Mouse (Mus musculus): Measurements from ENCODE around the gene Psmb8. TPM values are rescaled to one million over a fixed set of nuclear protein-coding genes. Genes with fewer than 3 reads are reported as not detected.
A peak's percentile ranks its signal among the peaks of the same experiment; 100 is the strongest.

Gene Psmb8
- total and polyA plus RNA-seq, 2 experiments from 2014 or later = 2.8 to 4.2 TPM

DNA sequence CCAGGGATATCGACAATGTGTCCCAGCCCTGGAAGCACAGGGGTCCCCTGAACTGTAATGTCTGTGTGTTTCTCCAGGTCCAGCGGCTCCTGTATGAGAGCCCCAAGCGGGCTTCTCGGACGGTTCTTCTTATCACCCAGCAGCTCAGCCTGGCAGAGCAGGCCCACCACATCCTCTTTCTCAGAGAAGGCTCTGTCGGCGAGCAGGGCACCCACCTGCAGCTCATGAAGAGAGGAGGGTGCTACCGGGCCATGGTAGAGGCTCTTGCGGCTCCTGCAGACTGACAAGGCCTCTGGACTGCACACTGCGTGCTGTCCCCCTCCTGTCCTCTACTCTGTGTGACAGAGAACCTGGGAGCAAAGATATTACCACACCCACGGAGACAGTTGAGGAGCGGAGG is 1.0 kb upstream of the Psmb8 start:
- TF ChIP-seq CTCF (IDR thresholded peaks at IDR 0.05) = no peak
- H3K36me3 ChIP-seq (ENCODE audit: insufficient read depth, low read length) = no peaks in the 10 kb centered on the region
- H3K4me3 ChIP-seq (ENCODE audit: low read depth, low read length) = no peak overlapping the region
- no peak overlapping the region for H3K27ac ChIP-seq (ENCODE audit: low read depth, low read length)
- ATAC-seq (ENCODE audit: low FRiP score) (no peak), DNase-seq (ENCODE audit: low spot score) (no peak)
- no peak overlapping the region for H3K4me2 ChIP-seq (ENCODE audit: low read depth, low read length, poor library complexity, severe bottlenecking)
- no peaks in the 10 kb centered on the region for H3K9me3 ChIP-seq (ENCODE audit: low read length)
- H3K4me1 ChIP-seq (ENCODE audit: insufficient read depth, low read length) = no peaks in the 10 kb centered on the region
- no peak overlapping the region for H3K9ac ChIP-seq (replicated peaks; ENCODE audit: low read length, poor library complexity, severe bottlenecking)
- WGBS = 35% methylated on average over 12 of the region's 12 CpGs
- H3K27me3 ChIP-seq (ENCODE audit: insufficient read depth, low read length) = peaks cover 49% of the 10 kb centered on the region

GRCm38 (mm10) chr17:34197904-34198520 is 491 bp downstream of the Psmb8 start:
- Histone ChIP-seq H3K36me3 (ENCODE audit: insufficient read depth, low read length) (no peaks in the 10 kb centered on the region), H3K27me3 (ENCODE audit: insufficient read depth, low read length) (peaks cover 34% of the 10 kb centered on the region), H3K4me2 (ENCODE audit: low read depth, low read length, poor library complexity, severe bottlenecking) (peak overlapping the region; percentile 82), H3K4me1 (ENCODE audit: insufficient read depth, low read length) (no peaks in the 10 kb centered on the region), H3K27ac (ENCODE audit: low read depth, low read length) (no peak overlapping the region), H3K9ac (replicated peaks; ENCODE audit: low read length, poor library complexity, severe bottlenecking) (no peak overlapping the region), H3K4me3 (ENCODE audit: low read depth, low read length) (peak overlapping the region; percentile 43), H3K9me3 (ENCODE audit: low read length) (no peaks in the 10 kb centered on the region)
- peak; percentile 39; the same call in 1 of the 2 replicates for ATAC-seq (ENCODE audit: low FRiP score)
- DNase-seq (ENCODE audit: low spot score) = no peak
- 1% methylated on average over 32 of the region's 32 CpGs for WGBS
- no peak for TF ChIP-seq CTCF (IDR thresholded peaks at IDR 0.05)

- peaks cover 31% of the 10 kb centered on the region for H3K27me3 ChIP-seq (ENCODE audit: insufficient read depth, low read length)
- DNase-seq (ENCODE audit: low spot score) = no peak
- ATAC-seq (ENCODE audit: low FRiP score) = no peak
Measured at GRCm38 (mm10) chr17:34198521-34198912, 996 bp downstream of the Psmb8 start.

DNA sequence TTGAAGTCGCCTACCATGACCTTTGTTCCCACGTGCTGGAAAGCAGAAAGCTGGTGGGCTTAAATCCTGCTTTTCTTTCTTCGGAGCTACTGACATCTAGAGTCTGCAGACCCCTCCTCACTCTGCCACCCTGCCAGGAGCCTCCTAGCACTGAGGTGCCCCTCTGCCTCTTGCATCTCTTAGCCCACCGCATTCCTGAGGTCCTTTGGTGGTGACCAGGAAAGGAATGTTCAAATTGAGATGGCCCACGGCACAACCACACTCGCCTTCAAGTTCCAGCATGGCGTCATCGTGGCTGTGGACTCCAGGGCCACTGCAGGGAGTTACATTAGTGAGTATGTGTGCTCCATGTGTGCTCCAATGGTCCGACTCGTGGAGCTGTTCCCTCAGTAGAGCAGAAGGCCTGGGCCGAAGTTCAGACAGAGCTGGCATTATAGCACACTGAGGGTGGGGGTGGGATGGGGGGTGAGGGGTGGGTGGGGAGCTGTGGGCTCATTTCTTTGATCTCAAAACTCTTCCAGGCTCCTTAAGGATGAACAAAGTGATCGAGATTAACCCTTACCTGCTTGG is 1.6 kb downstream of the Psmb8 start:
- no peak overlapping the region for H3K4me2 ChIP-seq (ENCODE audit: low read depth, low read length, poor library complexity, severe bottlenecking)
- no peaks in the 10 kb centered on the region for H3K4me1 ChIP-seq (ENCODE audit: insufficient read depth, low read length)
- H3K4me3 ChIP-seq (ENCODE audit: low read depth, low read length) = no peak overlapping the region
- no peak for TF ChIP-seq CTCF (IDR thresholded peaks at IDR 0.05)
- DNase-seq (ENCODE audit: low spot score) = no peak
- H3K27ac ChIP-seq (ENCODE audit: low read depth, low read length) = no peak overlapping the region
- H3K9ac ChIP-seq (replicated peaks; ENCODE audit: low read length, poor library complexity, severe bottlenecking) = no peak overlapping the region
- WGBS = 68% methylated on average over 12 of the region's 12 CpGs
- H3K36me3 ChIP-seq (ENCODE audit: insufficient read depth, low read length) = no peaks in the 10 kb centered on the region
- ATAC-seq (ENCODE audit: low FRiP score) = no peak
- peaks cover 33% of the 10 kb centered on the region for H3K27me3 ChIP-seq (ENCODE audit: insufficient read depth, low read length)
- no peaks in the 10 kb centered on the region for H3K9me3 ChIP-seq (ENCODE audit: low read length)

More at GRCm38 (mm10) chr17:34198521-34198912, 996 bp downstream of the Psmb8 start:
- H3K36me3 ChIP-seq (ENCODE audit: insufficient read depth, low read length) = no peaks in the 10 kb centered on the region
- H3K27ac ChIP-seq (ENCODE audit: low read depth, low read length) = no peak overlapping the region
- peak overlapping the region; percentile 43 for H3K4me3 ChIP-seq (ENCODE audit: low read depth, low read length)
- H3K4me2 ChIP-seq (ENCODE audit: low read depth, low read length, poor library complexity, severe bottlenecking) = peak overlapping the region; percentile 82
- no peaks in the 10 kb centered on the region for H3K9me3 ChIP-seq (ENCODE audit: low read length)
- 7% methylated on average over 11 of the region's 11 CpGs for WGBS
- H3K9ac ChIP-seq (replicated peaks; ENCODE audit: low read length, poor library complexity, severe bottlenecking) = no peak overlapping the region
- no peak for TF ChIP-seq CTCF (IDR thresholded peaks at IDR 0.05)
- no peaks in the 10 kb centered on the region for H3K4me1 ChIP-seq (ENCODE audit: insufficient read depth, low read length)

DNA sequence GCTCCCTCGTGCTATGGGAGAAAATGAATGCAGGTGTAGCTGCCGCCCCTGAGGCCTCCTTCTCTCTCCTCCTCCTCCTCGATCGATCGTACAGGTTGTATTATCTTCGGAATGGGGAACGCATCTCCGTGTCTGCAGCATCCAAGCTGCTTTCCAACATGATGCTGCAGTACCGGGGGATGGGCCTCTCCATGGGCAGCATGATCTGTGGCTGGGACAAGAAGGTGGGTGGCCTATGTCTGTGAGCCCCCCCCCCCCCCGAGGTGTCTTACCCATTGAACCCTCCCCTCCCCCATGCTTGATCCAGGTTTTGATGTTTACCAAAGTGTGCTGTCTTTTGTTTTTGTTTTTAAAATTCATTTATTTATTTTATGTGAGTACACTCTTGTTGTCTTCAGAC is 2.5 kb downstream of the Psmb8 start:
- no peak for ATAC-seq (ENCODE audit: low FRiP score)
- no peak for DNase-seq (ENCODE audit: low spot score)
- Histone ChIP-seq H3K4me3 (ENCODE audit: low read depth, low read length) (no peak overlapping the region), H3K9me3 (ENCODE audit: low read length) (no peaks in the 10 kb centered on the region), H3K27ac (ENCODE audit: low read depth, low read length) (no peak overlapping the region), H3K4me2 (ENCODE audit: low read depth, low read length, poor library complexity, severe bottlenecking) (no peak overlapping the region), H3K27me3 (ENCODE audit: insufficient read depth, low read length) (peaks cover 36% of the 10 kb centered on the region), H3K36me3 (ENCODE audit: insufficient read depth, low read length) (no peaks in the 10 kb centered on the region), H3K4me1 (ENCODE audit: insufficient read depth, low read length) (no peaks in the 10 kb centered on the region; the same call in 1 of the 2 replicates), H3K9ac (replicated peaks; ENCODE audit: low read length, poor library complexity, severe bottlenecking) (no peak overlapping the region)
- 85% methylated on average over 10 of the region's 10 CpGs for WGBS
- no peak for TF ChIP-seq CTCF (IDR thresholded peaks at IDR 0.05)

DNA sequence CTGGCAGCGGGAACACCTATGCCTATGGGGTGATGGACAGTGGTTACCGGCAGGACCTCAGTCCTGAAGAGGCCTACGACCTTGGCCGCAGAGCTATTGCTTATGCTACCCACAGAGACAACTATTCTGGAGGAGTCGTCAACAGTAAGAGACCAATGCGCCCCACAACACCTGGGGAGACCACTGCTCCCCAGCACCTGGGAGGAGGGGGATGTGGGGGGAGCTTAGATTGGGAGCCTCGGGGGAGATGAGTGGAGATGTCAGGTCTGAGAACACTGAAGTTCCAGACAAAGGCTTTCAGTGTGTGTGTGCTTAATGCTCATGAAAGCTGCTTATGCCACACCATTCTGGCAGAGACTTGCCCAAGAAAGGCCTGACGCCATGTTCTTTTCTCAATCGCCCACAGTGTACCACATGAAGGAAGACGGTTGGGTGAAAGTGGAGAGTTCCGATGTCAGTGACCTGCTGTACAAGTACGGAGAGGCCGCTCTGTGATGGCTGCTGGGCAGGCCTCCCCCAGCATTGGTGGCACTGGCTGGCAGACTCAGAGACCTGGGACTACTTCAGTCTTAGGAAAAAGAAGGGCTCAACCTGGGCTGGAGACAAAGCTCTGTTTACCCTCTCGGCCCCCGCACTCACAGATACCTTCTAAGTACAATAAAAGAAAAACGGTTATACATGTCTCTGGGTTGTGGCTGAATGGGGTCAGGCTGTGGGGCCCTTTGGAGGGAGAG is 3.4 kb downstream of the Psmb8 start:
- TF ChIP-seq CTCF (IDR thresholded peaks at IDR 0.05) = no peak
- H3K27ac ChIP-seq (ENCODE audit: low read depth, low read length) = no peak overlapping the region
- H3K4me1 ChIP-seq (ENCODE audit: insufficient read depth, low read length) = no peaks in the 10 kb centered on the region; the same call in 1 of the 2 replicates
- H3K9me3 ChIP-seq (ENCODE audit: low read length) = no peaks in the 10 kb centered on the region
- H3K4me3 ChIP-seq (ENCODE audit: low read depth, low read length) = no peak overlapping the region
- no peak overlapping the region for H3K4me2 ChIP-seq (ENCODE audit: low read depth, low read length, poor library complexity, severe bottlenecking)
- H3K9ac ChIP-seq (replicated peaks; ENCODE audit: low read length, poor library complexity, severe bottlenecking) = no peak overlapping the region
- H3K27me3 ChIP-seq (ENCODE audit: insufficient read depth, low read length) = peaks cover 34% of the 10 kb centered on the region
- H3K36me3 ChIP-seq (ENCODE audit: insufficient read depth, low read length) = no peaks in the 10 kb centered on the region
- no peak for ATAC-seq (ENCODE audit: low FRiP score)
- DNase-seq (ENCODE audit: low spot score) = no peak
- 85% methylated on average over 16 of the region's 16 CpGs for WGBS
